Mouse (Mus musculus): ENCODE results near the gene Gm49388. TPM values are rescaled to one million over a fixed set of nuclear protein-coding genes. Genes with fewer than 3 reads are reported as not detected.

Gm49388 gene
- not detected in 2 replicates for polyA plus RNA-seq (2016; fragmentation: Nextera tagmentation; extraction: Ambion mirVana)

GRCm38 (mm10) chr7:127785308-127785707 lies at the start of gene Gm49388:
Gm49388 (plus strand) TSS chr7:127785608.
- H3K4me3 ChIP-seq, result no peak within 1 kb of the TSS
- 94% methylated on average over 7 of the region's 7 CpGs for WGBS

GRCm38 (mm10) chr7:127744366-127745045 lies 40.9 kb upstream of the Gm49388 start, which contains the start of gene Fbxl19:
Fbxl19 (plus strand) TSS chr7:127744543.
- WGBS, result 2% methylated on average over 26 of the region's 26 CpGs
- peak; percentile 76 for DNase-seq (ENCODE audit: low spot score)
- no peaks in the 10 kb centered on the region for H3K27me3 ChIP-seq (ENCODE audit: insufficient read depth, poor library complexity, severe bottlenecking)
- peaks cover 34% of the 10 kb centered on the region for H3K4me1 ChIP-seq (replicated peaks)
- H3K4me3 ChIP-seq, result peak within 1 kb of the TSS; percentile 94
- H3K36me3 ChIP-seq, result peaks cover 21% of the 10 kb centered on the region
- H3K9me3 ChIP-seq, result no peaks in the 10 kb centered on the region
- H3K27ac ChIP-seq, result peak within 1 kb of the TSS; percentile 98

More at GRCm38 (mm10) chr7:127785308-127785707, at the start of gene Gm49388:
- Histone ChIP-seq H3K4me1 (replicated peaks) (no peaks in the 10 kb centered on the region), H3K36me3 (peaks cover 100% of the 10 kb centered on the region), H3K27ac (no peak within 1 kb of the TSS), H3K9me3 (no peaks in the 10 kb centered on the region), H3K27me3 (ENCODE audit: insufficient read depth, poor library complexity, severe bottlenecking) (no peaks in the 10 kb centered on the region)
- no peak for DNase-seq (ENCODE audit: low spot score)

GRCm38 (mm10) chr7:127745251-127745651 lies 40.2 kb upstream of the Gm49388 start:
- Histone ChIP-seq H3K36me3 (peaks cover 28% of the 10 kb centered on the region), H3K27me3 (ENCODE audit: insufficient read depth, poor library complexity, severe bottlenecking) (no peaks in the 10 kb centered on the region), H3K4me3 (peak overlapping the region; percentile 94), H3K9me3 (no peaks in the 10 kb centered on the region), H3K4me1 (replicated peaks) (peaks cover 37% of the 10 kb centered on the region), H3K27ac (peak overlapping the region; percentile 98)
- DNase-seq (ENCODE audit: low spot score), result peak; percentile 94
- WGBS, result under 1% methylated on average over 19 of the region's 19 CpGs

GRCm38 (mm10) chr7:127745652-127746493 lies 39.5 kb upstream of the Gm49388 start:
- WGBS, result under 1% methylated on average over 39 of the region's 39 CpGs
- DNase-seq (ENCODE audit: low spot score), result peak; percentile 95
- Histone ChIP-seq H3K36me3 (peaks cover 34% of the 10 kb centered on the region), H3K27ac (peak overlapping the region; percentile 98), H3K27me3 (ENCODE audit: insufficient read depth, poor library complexity, severe bottlenecking) (no peaks in the 10 kb centered on the region), H3K9me3 (no peaks in the 10 kb centered on the region), H3K4me1 (replicated peaks) (peaks cover 38% of the 10 kb centered on the region), H3K4me3 (peak overlapping the region; percentile 94)

- WGBS, result 1% methylated on average over 60 of the region's 62 CpGs
- H3K27ac ChIP-seq, result peak overlapping the region; percentile 98
- no peaks in the 10 kb centered on the region for H3K27me3 ChIP-seq (ENCODE audit: insufficient read depth, poor library complexity, severe bottlenecking)
- peak overlapping the region; percentile 94 for H3K4me3 ChIP-seq
- H3K4me1 ChIP-seq (replicated peaks), result peaks cover 38% of the 10 kb centered on the region
- peaks cover 43% of the 10 kb centered on the region for H3K36me3 ChIP-seq
- DNase-seq (ENCODE audit: low spot score), result peak; percentile 74
- H3K9me3 ChIP-seq, result no peaks in the 10 kb centered on the region
These were observed 38.6 kb upstream of the Gm49388 start for GRCm38 (mm10) chr7:127746494-127747491.

- DNase-seq (ENCODE audit: low spot score), result no peak
- Histone ChIP-seq H3K36me3 (peaks cover 52% of the 10 kb centered on the region), H3K9me3 (no peaks in the 10 kb centered on the region), H3K27ac (peak overlapping the region; percentile 98), H3K4me1 (replicated peaks) (peaks cover 38% of the 10 kb centered on the region), H3K27me3 (ENCODE audit: insufficient read depth, poor library complexity, severe bottlenecking) (no peaks in the 10 kb centered on the region), H3K4me3 (peak overlapping the region; percentile 94)
- WGBS, result 41% methylated on average over 6 of the region's 6 CpGs
These were observed 37.7 kb upstream of the Gm49388 start for GRCm38 (mm10) chr7:127747559-127748234.

- no peak for DNase-seq (ENCODE audit: low spot score)
- H3K27ac ChIP-seq, result peak overlapping the region; percentile 30; the same call in 1 of the 2 replicates
These were observed 37.2 kb upstream of the Gm49388 start for GRCm38 (mm10) chr7:127748235-127748560.

GRCm38 (mm10) chr7:127750131-127751127 lies 35.0 kb upstream of the Gm49388 start:
- peaks cover 30% of the 10 kb centered on the region for H3K4me1 ChIP-seq (replicated peaks)
- no peak overlapping the region for H3K27ac ChIP-seq
- H3K36me3 ChIP-seq, result peaks cover 80% of the 10 kb centered on the region
- no peak for DNase-seq (ENCODE audit: low spot score)
- no peak overlapping the region for H3K4me3 ChIP-seq
- H3K9me3 ChIP-seq, result no peaks in the 10 kb centered on the region
- H3K27me3 ChIP-seq (ENCODE audit: insufficient read depth, poor library complexity, severe bottlenecking), result no peaks in the 10 kb centered on the region
- WGBS, result 88% methylated on average over 19 of the region's 19 CpGs

More at GRCm38 (mm10) chr7:127748235-127748560, 37.2 kb upstream of the Gm49388 start:
- Histone ChIP-seq H3K9me3 (no peaks in the 10 kb centered on the region), H3K4me3 (peak overlapping the region; percentile 94), H3K36me3 (peaks cover 58% of the 10 kb centered on the region), H3K4me1 (replicated peaks) (peaks cover 42% of the 10 kb centered on the region), H3K27me3 (ENCODE audit: insufficient read depth, poor library complexity, severe bottlenecking) (no peaks in the 10 kb centered on the region)
- 95% methylated on average over 28 of the region's 28 CpGs for WGBS

- Histone ChIP-seq H3K27me3 (ENCODE audit: insufficient read depth, poor library complexity, severe bottlenecking) (no peaks in the 10 kb centered on the region), H3K4me1 (replicated peaks) (peaks cover 41% of the 10 kb centered on the region), H3K4me3 (no peak overlapping the region), H3K9me3 (no peaks in the 10 kb centered on the region), H3K36me3 (peaks cover 92% of the 10 kb centered on the region), H3K27ac (no peak overlapping the region)
- WGBS, result 94% methylated on average over 5 of the region's 5 CpGs
- DNase-seq (ENCODE audit: low spot score), result no peak
These were observed 33.8 kb upstream of the Gm49388 start for GRCm38 (mm10) chr7:127751619-127752018.

GRCm38 (mm10) chr7:127752069-127752468 lies 33.3 kb upstream of the Gm49388 start:
- peaks cover 96% of the 10 kb centered on the region for H3K36me3 ChIP-seq
- no peak for DNase-seq (ENCODE audit: low spot score)
- H3K27ac ChIP-seq, result no peak overlapping the region
- no peak overlapping the region for H3K4me3 ChIP-seq
- no peaks in the 10 kb centered on the region for H3K27me3 ChIP-seq (ENCODE audit: insufficient read depth, poor library complexity, severe bottlenecking)
- H3K4me1 ChIP-seq (replicated peaks), result peaks cover 37% of the 10 kb centered on the region
- 94% methylated on average over 27 of the region's 27 CpGs for WGBS
- H3K9me3 ChIP-seq, result no peaks in the 10 kb centered on the region

GRCm38 (mm10) chr7:127753158-127753557 lies 32.2 kb upstream of the Gm49388 start:
- 79% methylated on average over 5 of the region's 5 CpGs for WGBS
- Histone ChIP-seq H3K4me3 (no peak overlapping the region), H3K4me1 (replicated peaks) (peaks cover 26% of the 10 kb centered on the region), H3K9me3 (no peaks in the 10 kb centered on the region), H3K27me3 (ENCODE audit: insufficient read depth, poor library complexity, severe bottlenecking) (no peaks in the 10 kb centered on the region), H3K27ac (no peak overlapping the region), H3K36me3 (peaks cover 100% of the 10 kb centered on the region)
- no peak for DNase-seq (ENCODE audit: low spot score)
